Mouse (Mus musculus): ENCODE results near the gene Ankrd34a. TPM values are rescaled to one million over a fixed set of nuclear protein-coding genes. Genes with fewer than 3 reads are reported as not detected.
A peak's percentile ranks its signal among the peaks of the same experiment; 100 is the strongest.
"Not testable (repeated sequence)": the region's sequence is repeated elsewhere in the genome, so short reads cannot be mapped to it uniquely, and the experiment has no call there.

The Ankrd34a gene
- polyA plus RNA-seq, 1 experiment: not detected

- H3K27ac ChIP-seq (ENCODE audit: insufficient read depth, low read depth, low read length): peak overlapping the region; percentile 91
- peaks cover 24% of the 10 kb centered on the region for H3K4me1 ChIP-seq (ENCODE audit: control insufficient read depth, insufficient read depth, low read length)
- peak overlapping the region; percentile 56 for H3K4me3 ChIP-seq (ENCODE audit: insufficient read depth, low read depth, low read length)
- TF ChIP-seq CTCF (IDR thresholded peaks at IDR 0.05; ENCODE audit: insufficient read depth, low read depth, low read length): no peak
- TF ChIP-seq POLR2A (IDR thresholded peaks at IDR 0.05; ENCODE audit: insufficient read depth, low read depth, low read length): peak; percentile 35; the same call in 1 of the 2 replicates
- WGBS: 3% methylated on average over 54 of the region's 54 CpGs
Observed at GRCm38 (mm10) chr3:96598156-96599068, 2.0 kb downstream of the Ankrd34a start.

DNA sequence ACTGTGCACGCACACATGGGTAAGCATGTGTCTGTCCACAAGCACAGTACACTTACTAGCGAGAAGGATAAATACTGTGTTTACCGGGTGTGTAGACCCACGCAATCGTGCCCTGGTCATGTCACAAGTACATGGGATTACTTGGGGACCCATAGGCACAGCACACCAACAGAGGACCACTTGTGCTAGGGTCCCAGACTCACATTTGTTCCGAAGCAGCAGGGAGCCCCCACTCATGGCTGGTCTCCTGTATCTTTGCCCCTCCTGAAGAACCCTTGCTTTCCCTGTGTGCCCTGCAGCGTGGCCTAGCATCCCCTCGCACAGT lies 2.6 kb downstream of the Ankrd34a start:
- Histone ChIP-seq H3K27ac (ENCODE audit: insufficient read depth, low read depth, low read length) (peak overlapping the region; percentile 14; the same call in 1 of the 2 replicates), H3K4me1 (ENCODE audit: control insufficient read depth, insufficient read depth, low read length) (peaks cover 24% of the 10 kb centered on the region), H3K4me3 (ENCODE audit: insufficient read depth, low read depth, low read length) (peak overlapping the region; percentile 56)
- WGBS: 42% methylated on average over 8 of the region's 8 CpGs
- TF ChIP-seq POLR2A (IDR thresholded peaks at IDR 0.05; ENCODE audit: insufficient read depth, low read depth, low read length): no peak
- no peak for TF ChIP-seq CTCF (IDR thresholded peaks at IDR 0.05; ENCODE audit: insufficient read depth, low read depth, low read length)

DNA sequence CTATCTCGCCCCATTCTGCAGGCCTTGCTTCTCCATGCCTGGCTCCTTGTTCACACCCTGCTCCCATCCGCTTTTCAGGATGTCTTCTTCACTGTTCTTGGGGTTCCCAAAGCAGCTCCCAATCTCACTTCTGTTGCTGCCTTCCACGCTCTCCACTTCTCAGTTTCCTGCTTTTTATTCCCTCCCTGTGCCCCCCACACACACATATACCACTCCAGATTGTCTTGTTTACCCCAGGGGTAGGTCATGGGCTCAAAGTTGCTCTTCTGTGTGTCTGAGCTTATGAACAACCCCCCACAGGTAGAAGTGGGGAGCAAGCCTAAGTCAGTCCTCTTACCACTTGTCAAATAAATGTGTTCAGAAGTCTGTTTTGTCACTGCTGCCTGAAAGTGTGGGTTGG lies 3.0 kb downstream of the Ankrd34a start:
- Histone ChIP-seq H3K4me1 (ENCODE audit: control insufficient read depth, insufficient read depth, low read length) (peaks cover 24% of the 10 kb centered on the region), H3K27ac (ENCODE audit: insufficient read depth, low read depth, low read length) (peak overlapping the region; percentile 14; the same call in 1 of the 2 replicates), H3K4me3 (ENCODE audit: insufficient read depth, low read depth, low read length) (0 out of 2 replicates have a peak overlapping the region, but pooled peaks have one; percentile 56)
- TF ChIP-seq POLR2A (IDR thresholded peaks at IDR 0.05; ENCODE audit: insufficient read depth, low read depth, low read length) (no peak), CTCF (IDR thresholded peaks at IDR 0.05; ENCODE audit: insufficient read depth, low read depth, low read length) (no peak)
- 64% methylated on average over 3 of the region's 3 CpGs for WGBS

DNA sequence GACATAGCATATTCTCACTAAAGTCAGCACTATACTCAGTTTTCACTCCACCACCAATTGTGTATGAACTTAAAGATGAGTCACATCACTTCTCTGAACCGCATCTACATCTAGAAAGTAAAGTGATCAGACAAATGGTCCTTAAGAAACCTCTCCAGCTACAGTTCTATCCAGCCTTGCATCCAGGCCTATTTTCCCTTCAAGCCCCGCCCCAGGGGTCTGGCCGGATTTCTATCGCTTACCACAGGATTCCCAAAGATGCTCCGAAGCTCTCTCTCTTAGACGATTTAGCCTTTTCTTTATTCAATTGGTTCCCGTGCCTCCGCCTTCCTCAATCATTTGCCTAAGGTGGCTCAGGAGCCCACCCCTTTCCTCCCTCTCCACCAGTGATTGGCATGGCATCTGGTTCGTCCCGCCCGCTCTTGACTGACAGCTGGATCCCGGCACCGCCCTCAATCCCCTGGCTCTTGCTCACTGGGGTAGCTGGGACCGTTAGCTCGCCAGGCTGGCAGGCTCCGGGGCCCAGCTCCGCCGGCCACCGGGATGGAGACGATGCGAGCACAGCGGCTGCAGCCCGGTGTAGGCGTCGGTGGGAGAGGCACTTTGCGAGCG lies 4.3 kb downstream of the Ankrd34a start, which contains the start of gene Lix1l:
Gene Lix1l, plus strand, starts transcription at position 511 of the 612 bp plus-strand sequence.
- H3K4me1 ChIP-seq (ENCODE audit: control insufficient read depth, insufficient read depth, low read length): peaks cover 21% of the 10 kb centered on the region
- WGBS: under 1% methylated on average over 27 of the region's 27 CpGs

DNA sequence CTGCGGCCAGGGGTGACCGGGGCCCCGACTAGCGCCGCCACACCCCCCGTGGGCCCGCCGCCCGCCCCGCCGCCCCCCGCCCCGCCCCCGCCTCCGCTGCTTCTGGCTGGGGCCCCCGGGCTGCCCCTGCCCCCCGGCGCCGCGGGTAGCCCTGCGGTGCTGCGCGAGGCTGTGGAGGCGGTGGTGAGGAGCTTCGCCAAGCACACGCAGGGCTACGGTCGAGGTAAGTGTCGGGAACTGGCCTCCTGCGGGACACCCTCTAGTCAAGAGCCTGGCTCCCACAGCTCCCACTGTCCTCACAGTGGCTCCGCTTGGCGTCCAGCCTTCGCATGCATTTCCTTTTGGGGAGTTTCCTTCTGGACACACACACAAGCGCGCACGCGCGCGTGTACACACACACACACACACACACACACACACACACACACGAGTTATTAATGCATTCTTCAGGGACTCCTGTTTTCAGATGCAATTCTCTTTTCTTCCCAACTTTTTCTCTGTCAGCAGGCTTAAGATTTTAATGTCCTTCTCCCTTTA lies 4.9 kb downstream of the Ankrd34a start:
- Histone ChIP-seq H3K4me3 (ENCODE audit: insufficient read depth, low read depth, low read length) (peak overlapping the region; percentile 58), H3K27ac (ENCODE audit: insufficient read depth, low read depth, low read length) (peak overlapping the region; percentile 61), H3K4me1 (ENCODE audit: control insufficient read depth, insufficient read depth, low read length) (peaks cover 17% of the 10 kb centered on the region)
- TF ChIP-seq CTCF (IDR thresholded peaks at IDR 0.05; ENCODE audit: insufficient read depth, low read depth, low read length) (no peak), POLR2A (IDR thresholded peaks at IDR 0.05; ENCODE audit: insufficient read depth, low read depth, low read length) (no peak; the same call in 1 of the 2 replicates)
- 2% methylated on average over 39 of the region's 40 CpGs for WGBS

More for the DNA sequence above, 4.3 kb downstream of the Ankrd34a start, which contains the start of gene Lix1l:
- Histone ChIP-seq H3K4me3 (ENCODE audit: insufficient read depth, low read depth, low read length) (peak within 1 kb of the TSS; percentile 58), H3K27ac (ENCODE audit: insufficient read depth, low read depth, low read length) (peak within 1 kb of the TSS; percentile 63)
- peak; percentile 46; the same call in 1 of the 2 replicates for TF ChIP-seq POLR2A (IDR thresholded peaks at IDR 0.05; ENCODE audit: insufficient read depth, low read depth, low read length)
- TF ChIP-seq CTCF (IDR thresholded peaks at IDR 0.05; ENCODE audit: insufficient read depth, low read depth, low read length): no peak

- Histone ChIP-seq H3K4me3 (ENCODE audit: insufficient read depth, low read depth, low read length) (peak overlapping the region; percentile 23), H3K27ac (ENCODE audit: insufficient read depth, low read depth, low read length) (peak overlapping the region; percentile 63), H3K4me1 (ENCODE audit: control insufficient read depth, insufficient read depth, low read length) (peaks cover 17% of the 10 kb centered on the region)
- WGBS: 6% methylated on average over 10 of the region's 10 CpGs
- no peak for TF ChIP-seq POLR2A (IDR thresholded peaks at IDR 0.05; ENCODE audit: insufficient read depth, low read depth, low read length)
- no peak for TF ChIP-seq CTCF (IDR thresholded peaks at IDR 0.05; ENCODE audit: insufficient read depth, low read depth, low read length)
Observed at GRCm38 (mm10) chr3:96601941-96602703, 5.7 kb downstream of the Ankrd34a start.

GRCm38 (mm10) chr3:96602704-96603084 lies 6.3 kb downstream of the Ankrd34a start:
- WGBS: 20% methylated on average over 5 of the region's 5 CpGs
- Histone ChIP-seq H3K4me1 (ENCODE audit: control insufficient read depth, insufficient read depth, low read length) (peaks cover 17% of the 10 kb centered on the region), H3K4me3 (ENCODE audit: insufficient read depth, low read depth, low read length) (peak overlapping the region; percentile 20; the same call in 1 of the 2 replicates), H3K27ac (ENCODE audit: insufficient read depth, low read depth, low read length) (peak overlapping the region; percentile 63)
- TF ChIP-seq CTCF (IDR thresholded peaks at IDR 0.05; ENCODE audit: insufficient read depth, low read depth, low read length): no peak
- no peak for TF ChIP-seq POLR2A (IDR thresholded peaks at IDR 0.05; ENCODE audit: insufficient read depth, low read depth, low read length)

DNA sequence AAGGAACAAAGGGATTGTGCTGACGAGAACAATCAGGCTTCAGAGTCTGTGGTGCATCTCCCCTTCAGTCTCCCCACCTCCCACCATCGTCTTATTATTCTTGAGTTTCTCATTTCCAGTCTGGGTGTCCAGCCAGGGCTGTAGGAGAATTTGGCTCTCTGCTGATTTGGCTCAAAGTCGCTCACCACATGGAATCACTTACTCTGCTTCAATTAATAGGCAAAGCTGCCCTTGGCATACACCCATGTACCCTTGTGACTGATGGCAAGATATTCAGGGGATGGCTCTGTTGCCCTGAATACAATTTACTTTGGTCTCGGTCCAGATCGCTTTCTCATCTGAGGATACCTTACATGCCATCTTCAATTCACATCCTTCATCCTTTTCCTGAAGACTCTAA lies 6.9 kb downstream of the Ankrd34a start:
- H3K4me3 ChIP-seq (ENCODE audit: insufficient read depth, low read depth, low read length): no peak overlapping the region
- H3K4me1 ChIP-seq (ENCODE audit: control insufficient read depth, insufficient read depth, low read length): peaks cover 16% of the 10 kb centered on the region
- TF ChIP-seq POLR2A (IDR thresholded peaks at IDR 0.05; ENCODE audit: insufficient read depth, low read depth, low read length) (no peak), CTCF (IDR thresholded peaks at IDR 0.05; ENCODE audit: insufficient read depth, low read depth, low read length) (no peak)
- 0 out of 2 replicates have a peak overlapping the region, but pooled peaks have one; percentile 63 for H3K27ac ChIP-seq (ENCODE audit: insufficient read depth, low read depth, low read length)
- 25% methylated on average over 5 of the region's 5 CpGs for WGBS

DNA sequence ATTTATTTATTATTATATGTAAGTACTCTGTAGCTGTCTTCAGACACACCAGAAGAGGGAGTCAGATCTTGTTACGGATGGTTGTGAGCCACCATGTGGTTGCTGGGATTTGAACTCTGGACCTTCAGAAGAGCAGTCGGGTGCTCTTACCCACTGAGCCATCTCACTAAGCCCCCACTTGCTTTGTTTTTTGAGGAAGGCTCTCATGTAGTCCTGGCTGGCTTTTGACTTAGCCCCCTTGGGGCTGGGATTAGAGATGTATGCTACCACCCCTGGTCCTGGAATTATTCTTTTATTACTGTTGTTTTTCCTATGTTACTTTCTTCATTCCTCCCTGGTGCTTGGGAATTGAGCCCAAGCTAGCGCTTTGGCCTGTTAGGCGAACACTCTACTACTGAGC lies 9.6 kb downstream of the Ankrd34a start:
- not testable (repeated sequence) for H3K4me3 ChIP-seq (ENCODE audit: insufficient read depth, low read depth, low read length)

More for the DNA sequence above, 9.6 kb downstream of the Ankrd34a start:
- 87% methylated on average over 4 of the region's 4 CpGs for whole genome bisulfite sequencing
- H3K4me1 ChIP-seq (ENCODE audit: control insufficient read depth, insufficient read depth, low read length); H3K27ac ChIP-seq (ENCODE audit: insufficient read depth, low read depth, low read length): not testable (repeated sequence)

All from olfactory bulb, adult 2 months (tissue).